ENCODE assay signal across 8 mouse cellular contexts in the genomic region with DNA sequence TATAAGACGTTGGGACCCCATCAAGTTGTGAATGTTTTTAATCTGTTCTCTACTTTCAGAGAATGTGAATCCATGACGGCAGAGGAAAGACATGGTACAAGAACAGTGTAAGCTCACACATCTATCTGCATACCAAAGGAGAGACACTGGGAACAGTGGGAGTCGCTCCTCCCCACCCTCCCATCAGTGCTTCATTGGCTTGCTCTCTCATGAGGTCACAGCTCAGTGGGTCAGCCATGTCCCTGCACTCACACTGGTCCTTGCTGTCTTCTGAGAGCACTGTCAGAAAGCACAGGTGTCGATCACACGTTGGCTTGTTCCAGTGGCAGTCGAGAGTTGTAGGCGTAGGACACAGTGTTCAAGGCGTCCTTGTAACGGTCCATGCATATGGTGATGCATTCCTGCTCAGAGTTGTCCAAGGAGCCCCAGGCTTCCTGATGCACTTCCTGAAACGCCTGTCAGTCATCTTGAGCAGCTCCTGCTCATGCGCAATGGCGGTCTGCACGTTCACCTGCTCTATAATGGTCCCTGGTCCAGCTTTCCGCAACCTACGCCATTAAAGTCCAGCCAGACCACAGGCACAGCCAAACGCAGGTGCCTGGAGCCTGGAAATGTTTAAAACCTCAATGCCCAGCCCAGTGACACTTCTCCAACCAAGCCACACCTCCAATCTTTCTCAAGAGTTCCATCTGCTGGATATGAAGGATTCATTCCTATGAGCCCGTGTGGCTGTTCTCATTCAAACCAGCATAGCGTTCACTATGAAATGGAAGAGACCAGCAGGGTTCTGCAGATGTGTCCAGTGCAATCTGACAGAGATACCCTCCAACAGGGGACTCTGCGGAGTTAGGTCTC. TPM values are rescaled to one million over a fixed set of nuclear protein-coding genes. Genes with fewer than 3 reads are reported as not detected.
DNase-seq lines count a peak whose midpoint lies in the region; ATAC-seq and TF ChIP-seq lines count a peak whose summit lies in the region.

No protein-coding gene starts in this region.

- peak overlapping the region; percentile 61 for H3K4me3 ChIP-seq in hindbrain, embryonic 10.5 days
- no peak overlapping the region for H3K4me3 ChIP-seq in hindbrain, embryonic 11.5 days (ENCODE audit: low read depth, low read length)
- H3K4me3 ChIP-seq in bone marrow, adult 2 months (replicated peaks; ENCODE audit: control insufficient read depth, low read depth, low read length) = no peak overlapping the region
- no peak overlapping the region for H3K4me3 ChIP-seq in heart, embryonic 16.5 days (ENCODE audit: low read length)
- 0 out of 2 replicates have a peak overlapping the region, but pooled peaks have one; percentile 9 for H3K4me3 ChIP-seq in midbrain, embryonic 12.5 days

- peak overlapping the region; percentile 62; the same call in 1 of the 2 replicates for H3K27ac ChIP-seq in hindbrain, embryonic 10.5 days
- H3K27ac ChIP-seq in hindbrain, embryonic 11.5 days (ENCODE audit: low read depth, low read length) = no peak overlapping the region
- H3K27ac ChIP-seq in bone marrow, adult 2 months (ENCODE audit: control insufficient read depth, insufficient read depth, low read depth, low read length, poor library complexity) = peak overlapping the region; percentile 60
- peak overlapping the region; percentile 50 for H3K27ac ChIP-seq in heart, embryonic 16.5 days (ENCODE audit: low read length)
- H3K27ac ChIP-seq in midbrain, embryonic 12.5 days (replicated peaks) = no peak overlapping the region

- no peak for DNase-seq in hindbrain, embryonic 10.5 days (ENCODE audit: low spot score)
- DNase-seq in hindbrain, embryonic 11.5 days (ENCODE audit: low spot score) = no peak
- DNase-seq in thymus, postnatal 0 days (ENCODE audit: low spot score) = no peak
- DNase-seq in left cerebral cortex, adult 9 months (ENCODE audit: low spot score in 2 of 2) = no peak
- DNase-seq in spleen, adult 12 weeks (ENCODE audit: low spot score) = no peak

- TF ChIP-seq POLR2A in bone marrow, adult 2 months (IDR thresholded peaks at IDR 0.05; ENCODE audit: borderline replicate concordance, control insufficient read depth, low read depth, low read length) = no peak

- no peak overlapping the region for H3K9ac ChIP-seq in hindbrain, embryonic 11.5 days (ENCODE audit: low read depth, low read length)
- no peak overlapping the region; the same call in 1 of the 2 replicates for H3K9ac ChIP-seq in heart, embryonic 16.5 days (ENCODE audit: low read length)
- H3K9ac ChIP-seq in midbrain, embryonic 12.5 days (replicated peaks) = no peak overlapping the region

- no peak for ATAC-seq in hindbrain, embryonic 11.5 days (ENCODE audit: low FRiP score)
- ATAC-seq in heart, embryonic 16.5 days (replicated peaks; ENCODE audit: extremely low read depth, insufficient read depth, low FRiP score) = peak; percentile 5; the same call in 1 of the 2 replicates
- peak; percentile 17; the same call in 1 of the 2 replicates for ATAC-seq in midbrain, embryonic 12.5 days (ENCODE audit: low FRiP score, low read depth)

- no peak for TF ChIP-seq CTCF in bone marrow, adult 2 months (IDR thresholded peaks at IDR 0.05; ENCODE audit: control insufficient read depth, insufficient read depth, low read length)

- no peaks in the 10 kb centered on the region for H3K9me3 ChIP-seq in hindbrain, embryonic 10.5 days
- no peaks in the 10 kb centered on the region for H3K9me3 ChIP-seq in hindbrain, embryonic 11.5 days (ENCODE audit: control insufficient read depth, low read length)
- no peaks in the 10 kb centered on the region for H3K9me3 ChIP-seq in heart, embryonic 16.5 days (replicated peaks; ENCODE audit: control insufficient read depth, low read length)
- no peaks in the 10 kb centered on the region for H3K9me3 ChIP-seq in midbrain, embryonic 12.5 days

- peaks cover 53% of the 10 kb centered on the region for H3K27me3 ChIP-seq in hindbrain, embryonic 10.5 days (ENCODE audit: insufficient read depth, poor library complexity, severe bottlenecking)
- peaks cover 30% of the 10 kb centered on the region for H3K27me3 ChIP-seq in hindbrain, embryonic 11.5 days (ENCODE audit: control insufficient read depth, insufficient read depth, low read length)
- H3K27me3 ChIP-seq in heart, embryonic 16.5 days (ENCODE audit: control insufficient read depth, insufficient read depth, low read length) = peaks cover 36% of the 10 kb centered on the region
- H3K27me3 ChIP-seq in midbrain, embryonic 12.5 days = peaks cover 47% of the 10 kb centered on the region

- H3K4me1 ChIP-seq in hindbrain, embryonic 10.5 days (replicated peaks) = peaks cover 29% of the 10 kb centered on the region
- H3K4me1 ChIP-seq in hindbrain, embryonic 11.5 days (replicated peaks; ENCODE audit: control insufficient read depth, insufficient read depth, low read length) = no peaks in the 10 kb centered on the region
- H3K4me1 ChIP-seq in bone marrow, adult 2 months (ENCODE audit: control insufficient read depth, insufficient read depth, low read length) = peaks cover 6% of the 10 kb centered on the region
- H3K4me1 ChIP-seq in heart, embryonic 16.5 days (ENCODE audit: control insufficient read depth, insufficient read depth, low read length) = peaks cover 16% of the 10 kb centered on the region
- peaks cover 15% of the 10 kb centered on the region for H3K4me1 ChIP-seq in midbrain, embryonic 12.5 days

- WGBS in hindbrain, embryonic 10.5 days = 80% methylated on average over 19 of the region's 19 CpGs
- 78% methylated on average over 19 of the region's 19 CpGs for WGBS in hindbrain, embryonic 11.5 days
- 74% methylated on average over 19 of the region's 19 CpGs for WGBS in bone marrow, adult 2 months
- WGBS in heart, embryonic 16.5 days = 69% methylated on average over 19 of the region's 19 CpGs
- WGBS in midbrain, embryonic 12.5 days = 83% methylated on average over 19 of the region's 19 CpGs

- H3K36me3 ChIP-seq in hindbrain, embryonic 10.5 days = no peaks in the 10 kb centered on the region
- H3K36me3 ChIP-seq in hindbrain, embryonic 11.5 days (ENCODE audit: control insufficient read depth, insufficient read depth, low read length) = no peaks in the 10 kb centered on the region
- no peaks in the 10 kb centered on the region for H3K36me3 ChIP-seq in heart, embryonic 16.5 days (ENCODE audit: control insufficient read depth, insufficient read depth)
- no peaks in the 10 kb centered on the region for H3K36me3 ChIP-seq in midbrain, embryonic 12.5 days

- no peak overlapping the region for H3K4me2 ChIP-seq in hindbrain, embryonic 11.5 days (replicated peaks; ENCODE audit: low read depth, low read length)
- peak overlapping the region; percentile 75; the same call in 1 of the 2 replicates for H3K4me2 ChIP-seq in heart, embryonic 16.5 days (ENCODE audit: low read depth, low read length)
- no peak overlapping the region for H3K4me2 ChIP-seq in midbrain, embryonic 12.5 days (replicated peaks)

RNA-seq across cellular contexts. Expression of a gene that starts 19.7 kb away (rescaled TPM):
- 27.1 and 30.9 TPM in 2 replicates for polyA plus RNA-seq in hindbrain, embryonic 10.5 days (2016; fragmentation: Nextera tagmentation; extraction: Ambion mirVana)
- 18.7 and 19.4 TPM in 2 replicates for polyA plus RNA-seq in hindbrain, embryonic 11.5 days (2014; fragmentation: Nextera tagmentation; extraction: Ambion mirVana)
- polyA plus RNA-seq in bone marrow, adult 2 months (2011; ENCODE audit: insufficient read depth, insufficient read length, low replicate concordance, missing spikeins) = 698 and 1,240 TPM in 2 replicates
- 66.0 and 100 TPM in 2 replicates for polyA plus RNA-seq in heart, embryonic 16.5 days (2015; fragmentation: Nextera tagmentation; extraction: Ambion mirVana)
- 26.8 and 28.4 TPM in 2 replicates for polyA plus RNA-seq in midbrain, embryonic 12.5 days (2016; fragmentation: Nextera tagmentation; extraction: Ambion mirVana)
- 528 and 569 TPM in 2 replicates for polyA plus RNA-seq in thymus, postnatal 0 days (2015; fragmentation: Nextera tagmentation; extraction: Ambion mirVana)

RNA-seq across cellular contexts. Expression of a gene that starts 24.6 kb away (rescaled TPM):
- polyA plus RNA-seq in hindbrain, embryonic 10.5 days (2016; fragmentation: Nextera tagmentation; extraction: Ambion mirVana) = 1,286 and 1,579 TPM in 2 replicates
- 1,221 and 1,241 TPM in 2 replicates for polyA plus RNA-seq in hindbrain, embryonic 11.5 days (2014; fragmentation: Nextera tagmentation; extraction: Ambion mirVana)
- polyA plus RNA-seq in bone marrow, adult 2 months (2011; ENCODE audit: insufficient read depth, insufficient read length, low replicate concordance, missing spikeins) = 1,108 and 1,335 TPM in 2 replicates
- 873 and 901 TPM in 2 replicates for polyA plus RNA-seq in heart, embryonic 16.5 days (2015; fragmentation: Nextera tagmentation; extraction: Ambion mirVana)
- polyA plus RNA-seq in midbrain, embryonic 12.5 days (2016; fragmentation: Nextera tagmentation; extraction: Ambion mirVana) = 891 and 909 TPM in 2 replicates
- 2,265 and 2,338 TPM in 2 replicates for polyA plus RNA-seq in thymus, postnatal 0 days (2015; fragmentation: Nextera tagmentation; extraction: Ambion mirVana)

RNA-seq across cellular contexts. Expression of a gene that starts 24.8 kb away (rescaled TPM):
- 55.0 and 63.9 TPM in 2 replicates for polyA plus RNA-seq in hindbrain, embryonic 10.5 days (2016; fragmentation: Nextera tagmentation; extraction: Ambion mirVana)
- polyA plus RNA-seq in hindbrain, embryonic 11.5 days (2014; fragmentation: Nextera tagmentation; extraction: Ambion mirVana) = 38.2 and 39.4 TPM in 2 replicates
- polyA plus RNA-seq in bone marrow, adult 2 months (2011; ENCODE audit: insufficient read depth, insufficient read length, low replicate concordance, missing spikeins) = 13.7 and 23.1 TPM in 2 replicates
- polyA plus RNA-seq in heart, embryonic 16.5 days (2015; fragmentation: Nextera tagmentation; extraction: Ambion mirVana) = 39.7 and 42.5 TPM in 2 replicates
- polyA plus RNA-seq in midbrain, embryonic 12.5 days (2016; fragmentation: Nextera tagmentation; extraction: Ambion mirVana) = 67.0 and 70.9 TPM in 2 replicates
- 43.6 and 46.1 TPM in 2 replicates for polyA plus RNA-seq in thymus, postnatal 0 days (2015; fragmentation: Nextera tagmentation; extraction: Ambion mirVana)

RNA-seq across cellular contexts. Expression of a gene that starts 29.1 kb away (rescaled TPM):
- 4.3 and 6.5 TPM in 2 replicates for polyA plus RNA-seq in hindbrain, embryonic 10.5 days (2016; fragmentation: Nextera tagmentation; extraction: Ambion mirVana)
- polyA plus RNA-seq in hindbrain, embryonic 11.5 days (2014; fragmentation: Nextera tagmentation; extraction: Ambion mirVana) = 4.8 and 5.3 TPM in 2 replicates
- polyA plus RNA-seq in bone marrow, adult 2 months (2011; ENCODE audit: insufficient read depth, insufficient read length, low replicate concordance, missing spikeins) = 1.9 and 4.1 TPM in 2 replicates
- 5.7 and 5.8 TPM in 2 replicates for polyA plus RNA-seq in heart, embryonic 16.5 days (2015; fragmentation: Nextera tagmentation; extraction: Ambion mirVana)
- 8.1 and 8.7 TPM in 2 replicates for polyA plus RNA-seq in midbrain, embryonic 12.5 days (2016; fragmentation: Nextera tagmentation; extraction: Ambion mirVana)
- polyA plus RNA-seq in thymus, postnatal 0 days (2015; fragmentation: Nextera tagmentation; extraction: Ambion mirVana) = 13.3 and 15.8 TPM in 2 replicates

RNA-seq across cellular contexts. Expression of a gene that starts 39.9 kb away (rescaled TPM):
- 47.0 and 51.8 TPM in 2 replicates for polyA plus RNA-seq in hindbrain, embryonic 10.5 days (2016; fragmentation: Nextera tagmentation; extraction: Ambion mirVana)
- 26.8 and 29.4 TPM in 2 replicates for polyA plus RNA-seq in hindbrain, embryonic 11.5 days (2014; fragmentation: Nextera tagmentation; extraction: Ambion mirVana)
- 20.4 and 21.4 TPM in 2 replicates for polyA plus RNA-seq in bone marrow, adult 2 months (2011; ENCODE audit: insufficient read depth, insufficient read length, low replicate concordance, missing spikeins)
- 19.3 and 20.5 TPM in 2 replicates for polyA plus RNA-seq in heart, embryonic 16.5 days (2015; fragmentation: Nextera tagmentation; extraction: Ambion mirVana)
- polyA plus RNA-seq in midbrain, embryonic 12.5 days (2016; fragmentation: Nextera tagmentation; extraction: Ambion mirVana) = 37.5 and 37.7 TPM in 2 replicates
- polyA plus RNA-seq in thymus, postnatal 0 days (2015; fragmentation: Nextera tagmentation; extraction: Ambion mirVana) = 20.6 and 25.5 TPM in 2 replicates

Comparison
In these comparisons a context has a peak if more than half of its experiments do, and no peak if none do; other contexts are left out.
1. H3K27ac ChIP-seq: peak in hindbrain, embryonic 10.5 days (single experiment), bone marrow, adult 2 months (single experiment) and heart, embryonic 16.5 days (single experiment); none in hindbrain, embryonic 11.5 days (single experiment) and midbrain, embryonic 12.5 days (single experiment).
2. H3K4me3 ChIP-seq: peak in hindbrain, embryonic 10.5 days (single experiment) and midbrain, embryonic 12.5 days (single experiment); none in hindbrain, embryonic 11.5 days (single experiment), bone marrow, adult 2 months (single experiment) and heart, embryonic 16.5 days (single experiment).